Mouse (Mus musculus) spleen, adult 12 weeks (tissue): ENCODE results near the gene Tmem44.

Experiments used
- DNase-seq: peaks from one replicate; pipeline ENCODE4 v3.0.0; 2022; ENCODE audit warnings: low spot score

Gene Tmem44

DNA sequence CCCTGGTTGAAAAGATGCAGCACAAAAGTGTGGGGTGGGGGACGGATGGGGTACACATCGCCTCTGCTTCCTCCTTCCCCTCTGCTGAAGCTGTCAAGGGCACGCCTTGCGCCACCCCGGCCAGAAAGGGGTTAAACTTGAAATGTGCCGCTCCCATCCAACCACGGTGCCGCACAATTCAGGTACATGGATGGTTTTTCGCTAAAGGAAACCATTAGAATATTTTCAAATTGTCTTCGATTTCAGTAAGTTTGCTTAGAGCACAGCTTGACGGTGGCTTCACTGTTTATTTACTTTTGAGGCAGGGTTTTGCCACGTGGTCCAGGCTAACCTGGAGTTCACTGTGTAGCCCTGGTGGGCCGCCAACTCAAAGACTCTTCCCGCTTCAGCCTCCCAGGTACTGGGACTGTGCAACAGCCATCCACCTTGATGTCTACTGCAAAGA is at the start of gene Tmem44:
TSS of gene Tmem44 (minus strand) at position 95 of the 445 bp plus-strand sequence.
- no peak for DNase-seq

DNA sequence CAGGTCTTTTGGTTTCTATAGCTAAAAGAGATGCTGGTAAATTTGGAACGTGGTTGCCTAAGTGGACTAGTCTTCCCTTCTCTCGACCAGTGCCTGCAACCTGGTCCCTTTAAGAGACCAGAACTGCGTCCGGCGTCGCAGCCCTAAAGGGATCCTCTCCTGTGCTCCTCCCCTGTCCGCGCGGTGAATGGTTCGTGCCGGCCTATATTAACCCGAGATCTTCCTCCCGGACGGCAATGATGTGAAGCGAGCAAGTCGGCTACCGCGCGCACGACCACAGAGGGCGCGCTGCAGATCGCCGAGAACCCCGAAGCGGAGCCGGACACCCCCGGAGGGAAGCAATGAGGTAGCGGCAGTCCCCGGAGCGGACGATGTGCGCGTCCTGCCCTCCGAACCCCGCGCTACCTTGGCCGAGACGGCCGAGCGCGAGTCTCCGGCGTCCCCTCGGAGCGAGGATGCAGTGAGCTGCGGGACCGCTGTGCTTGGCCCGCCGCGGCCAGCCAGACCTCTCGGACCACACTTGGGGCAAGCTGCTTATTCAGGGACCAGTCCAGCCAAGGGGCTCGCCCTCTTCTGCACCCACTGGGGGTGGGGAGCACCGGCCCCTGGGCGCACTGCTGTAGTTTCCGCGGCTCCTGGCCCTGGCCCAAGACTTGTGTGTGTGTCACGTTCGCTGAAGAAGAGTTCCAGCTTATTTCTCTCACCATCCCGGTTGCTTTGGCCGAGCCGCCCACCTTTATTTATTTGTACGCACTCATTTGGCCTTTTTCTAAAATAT is 49.0 kb upstream of the Tmem44 start, which contains the start of gene Fam43a:
TSS of gene Fam43a (plus strand) at position 233 of the 778 bp plus-strand sequence.
- peak; percentile 67 for DNase-seq

- peak; percentile 65 for DNase-seq
Observed at GRCm38 (mm10) chr16:30596959-30597681, 46.5 kb upstream of the Tmem44 start.

DNA sequence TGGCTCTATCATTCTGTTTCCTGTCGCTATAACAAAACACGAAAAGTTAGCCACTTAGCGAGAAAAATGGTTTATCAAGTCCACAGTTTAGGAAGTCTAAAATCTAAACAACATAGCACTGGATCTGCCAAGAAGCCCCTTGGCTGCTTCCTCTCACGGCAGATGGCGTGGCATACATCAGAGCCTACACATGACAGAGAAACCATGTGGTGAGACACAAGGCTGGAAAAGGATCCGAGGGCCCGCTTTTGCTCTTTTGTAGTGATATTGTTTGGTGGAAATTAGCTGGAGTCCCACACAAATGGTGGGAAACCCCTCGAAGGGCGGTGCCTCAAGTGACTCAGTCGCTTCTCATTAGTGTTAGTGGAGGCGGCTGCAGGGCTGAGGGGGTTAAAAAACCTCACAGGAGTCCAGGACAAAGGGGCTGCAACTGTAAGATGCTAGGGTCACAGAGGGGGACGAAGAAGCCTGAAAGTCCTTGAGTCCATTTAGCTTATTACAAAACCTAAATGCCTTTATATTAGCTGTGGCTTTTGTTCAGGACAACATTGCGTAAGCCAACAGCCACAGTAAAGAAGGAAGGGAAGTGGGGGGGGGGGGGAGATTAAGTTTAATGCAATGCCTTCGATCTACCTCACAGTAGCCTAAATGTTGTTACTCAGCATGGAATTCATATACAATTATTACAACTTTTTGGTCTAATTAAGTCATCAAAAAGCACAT is 45.4 kb upstream of the Tmem44 start:
- DNase-seq = no peak

GRCm38 (mm10) chr16:30595356-30595755 is 44.7 kb upstream of the Tmem44 start:
- no peak for DNase-seq

GRCm38 (mm10) chr16:30591990-30592389 is 41.3 kb upstream of the Tmem44 start:
- DNase-seq = no peak

DNA sequence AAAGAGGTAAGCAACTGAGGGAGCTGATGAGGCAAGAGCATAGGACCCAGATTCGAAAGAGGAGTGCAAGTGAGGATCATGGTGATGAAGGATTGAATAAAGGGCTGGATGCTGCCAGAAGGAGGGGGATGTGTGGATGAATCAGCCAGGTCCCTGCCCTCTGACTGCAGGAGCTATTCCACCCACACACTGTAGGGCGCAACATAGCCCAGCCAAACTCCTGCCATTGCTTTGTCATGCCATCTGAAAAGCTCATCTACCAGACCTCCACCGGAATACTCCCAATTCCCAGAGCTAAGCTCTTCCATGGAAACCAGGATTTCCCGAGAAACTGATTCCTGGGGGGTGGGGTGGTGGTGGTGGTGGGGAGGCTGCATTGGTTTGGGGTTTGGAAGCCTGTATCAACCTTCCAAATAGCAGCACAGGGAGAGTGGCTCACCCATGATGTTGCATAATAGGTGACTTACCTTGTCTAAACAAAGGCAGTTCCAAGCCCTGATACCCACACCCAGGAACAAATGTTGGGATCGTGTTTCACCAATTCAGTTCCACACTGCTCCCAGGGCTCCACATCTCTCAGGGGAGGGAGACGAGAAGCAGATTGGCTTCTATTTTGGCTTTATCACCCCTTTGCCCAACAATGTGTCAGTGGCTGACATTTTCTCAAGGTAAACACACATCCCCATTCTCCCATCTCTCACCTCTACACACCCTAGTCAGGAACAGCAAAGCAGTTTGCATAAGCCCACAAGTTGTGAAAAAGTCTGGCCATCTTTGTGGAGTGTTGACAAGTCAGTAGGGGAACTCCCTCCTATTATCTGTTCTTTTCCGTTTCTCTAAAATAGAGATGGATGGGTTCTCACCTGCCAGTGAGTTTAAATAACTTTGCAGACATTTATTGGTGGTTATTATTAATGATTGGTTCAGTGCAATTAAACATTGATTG is 39.9 kb upstream of the Tmem44 start:
- DNase-seq = no peak

- DNase-seq = peak; percentile 76
Observed at GRCm38 (mm10) chr16:30587494-30588327, 37.1 kb upstream of the Tmem44 start, which contains the start of gene Lsg1. TSS of gene Lsg1 (minus strand) at chr16:30587592.

DNA sequence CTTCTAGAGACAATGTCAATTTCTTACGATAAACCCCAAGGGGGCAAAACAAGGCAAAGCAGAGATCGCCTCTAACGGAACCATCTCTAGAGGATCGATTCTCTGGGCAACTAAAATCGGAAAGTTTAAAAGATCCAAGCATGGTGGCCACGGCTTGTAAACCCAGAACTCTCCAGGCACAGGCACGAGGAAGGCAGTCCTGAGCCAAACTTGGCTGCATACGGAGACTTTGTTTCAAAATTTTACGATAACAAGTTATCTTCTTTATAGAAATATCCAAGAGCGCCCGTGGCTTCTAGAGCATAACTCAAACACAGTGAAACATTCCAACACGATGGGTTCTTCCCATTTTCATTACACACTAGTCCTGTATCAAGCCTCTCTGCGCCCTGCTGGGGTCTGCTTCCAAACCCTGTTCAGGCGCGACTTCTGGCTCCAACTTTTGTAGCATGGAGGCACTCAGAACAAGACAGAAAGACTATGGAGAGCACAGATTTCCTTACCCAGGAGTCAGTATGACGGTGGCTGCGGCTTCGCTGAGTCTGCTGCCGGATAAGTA is 36.4 kb upstream of the Tmem44 start:
- no peak for DNase-seq

- DNase-seq = no peak
Observed at GRCm38 (mm10) chr16:30580765-30581164, 30.1 kb upstream of the Tmem44 start.

DNA sequence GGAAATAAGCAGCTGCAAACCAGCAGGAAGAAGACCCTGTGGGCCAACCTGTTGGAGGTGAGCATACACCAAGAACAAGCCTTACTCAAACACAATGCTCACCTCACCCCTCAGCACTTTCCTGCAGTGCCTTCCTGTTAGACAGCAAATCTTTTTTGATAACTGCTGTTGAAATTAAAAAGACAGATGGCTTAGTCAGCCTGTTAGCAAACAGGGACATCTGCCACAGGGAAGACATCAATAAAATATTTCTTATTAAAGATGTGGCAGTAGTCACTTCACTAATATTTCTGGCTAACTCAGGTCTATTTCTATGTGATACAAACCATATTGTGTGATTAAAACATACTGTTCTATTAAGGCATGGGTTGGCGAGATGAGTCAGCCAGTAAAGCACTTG is 25.8 kb upstream of the Tmem44 start:
- no peak for DNase-seq

DNA sequence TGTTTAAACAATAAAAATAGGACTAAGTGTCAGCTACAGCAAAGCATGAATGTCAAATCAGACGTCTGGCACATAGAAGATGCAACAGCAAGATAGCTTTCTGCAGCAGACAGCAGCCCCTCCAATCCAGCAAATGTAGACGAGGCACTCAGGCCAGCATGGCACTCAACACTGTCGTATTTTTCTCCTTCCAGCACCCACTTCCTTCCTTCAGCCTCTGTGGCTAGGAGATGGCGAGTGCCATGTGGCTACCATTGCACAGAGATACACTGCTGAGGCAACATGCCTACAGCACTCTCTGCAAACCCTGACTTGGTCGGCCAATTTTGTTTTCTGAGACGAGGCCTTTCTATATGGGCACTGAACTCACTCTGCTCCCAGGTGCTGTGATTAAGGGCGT is 25.2 kb upstream of the Tmem44 start:
- DNase-seq = no peak

GRCm38 (mm10) chr16:30572239-30572638 is 21.6 kb upstream of the Tmem44 start:
- DNase-seq = no peak

- DNase-seq = no peak
Observed at GRCm38 (mm10) chr16:30571378-30571777, 20.7 kb upstream of the Tmem44 start.

DNA sequence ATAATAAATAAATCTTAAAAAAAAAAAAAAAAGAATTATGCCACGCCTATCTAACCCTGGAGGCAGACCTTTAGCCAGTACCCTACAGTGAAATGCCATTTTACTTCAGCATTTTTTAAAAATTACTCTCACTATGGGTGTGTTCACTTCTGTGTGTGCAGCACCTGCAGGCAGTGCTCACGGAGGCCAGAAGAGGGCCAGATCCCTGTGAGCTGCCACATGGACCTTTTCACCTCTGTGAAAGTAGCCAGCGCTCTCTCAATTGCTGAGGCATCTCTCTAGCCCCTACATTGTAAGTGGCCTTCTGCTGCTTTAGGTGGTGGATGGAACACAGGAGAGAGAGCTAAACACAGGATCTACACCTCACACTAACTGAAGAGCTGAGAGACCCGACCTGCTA is 19.5 kb upstream of the Tmem44 start:
- no peak for DNase-seq

GRCm38 (mm10) chr16:30565631-30566030 is 15.0 kb upstream of the Tmem44 start:
- DNase-seq = peak; percentile 11

DNA sequence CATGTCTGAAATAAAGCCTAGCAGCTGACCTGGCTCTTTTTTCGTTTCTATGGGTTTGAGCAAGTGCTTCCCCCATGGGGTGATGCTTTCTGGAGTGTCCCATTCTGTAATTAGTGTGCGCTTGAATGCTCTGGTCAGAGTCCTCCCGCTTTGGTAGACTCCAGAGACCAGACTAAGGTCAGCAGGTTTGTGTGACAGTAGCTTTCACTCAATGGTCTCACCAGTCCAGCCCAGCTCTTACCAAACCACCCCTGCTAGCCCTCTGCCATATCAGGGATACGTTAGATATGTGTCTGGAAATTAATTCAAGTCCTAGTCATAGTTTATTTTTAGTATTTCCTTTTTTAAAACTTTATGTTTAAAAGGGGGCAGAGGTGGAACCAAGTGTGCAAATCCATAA is 10.0 kb upstream of the Tmem44 start:
- DNase-seq = no peak

GRCm38 (mm10) chr16:30559312-30559992 is 8.8 kb upstream of the Tmem44 start:
- no peak for DNase-seq

- DNase-seq = no peak
Observed at GRCm38 (mm10) chr16:30554109-30554508, 3.5 kb upstream of the Tmem44 start.
